Mouse (Mus musculus): Measurements from ENCODE around the gene Hand1. TPM values are rescaled to one million over a fixed set of nuclear protein-coding genes. Genes with fewer than 3 reads are reported as not detected.
A peak's percentile ranks its signal among the peaks of the same experiment; 100 is the strongest.

Hand1 gene
- polyA plus RNA-seq, 1 experiment, result not detected

DNA sequence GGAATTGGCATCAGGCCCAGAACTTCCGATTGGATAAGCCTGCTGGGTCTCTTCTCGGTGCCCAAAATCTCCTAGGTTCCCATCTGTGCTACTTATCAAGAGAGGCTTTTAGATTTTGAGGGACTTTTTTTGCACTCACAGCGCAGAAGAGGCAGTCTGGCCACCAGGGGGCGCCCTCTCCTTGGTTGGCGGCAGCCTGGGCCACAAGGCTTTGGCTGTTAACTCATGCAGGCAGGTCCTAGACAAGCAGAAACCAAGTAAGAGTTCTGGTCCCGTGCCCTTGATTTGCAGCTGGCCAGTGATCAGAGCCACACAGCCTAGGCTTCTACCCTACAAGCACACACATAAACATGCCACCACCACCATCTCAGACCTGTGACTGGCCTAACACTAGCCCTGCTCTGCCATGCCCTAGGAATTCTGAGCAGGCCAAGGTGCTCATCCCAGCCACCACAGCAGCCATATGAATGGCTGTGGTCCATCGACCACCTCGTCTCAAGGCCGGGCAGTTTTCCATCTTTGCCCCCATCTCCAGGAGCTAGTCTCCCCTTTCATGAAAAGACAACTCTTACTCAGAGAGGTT lies 12.5 kb downstream of the Hand1 start:
- Histone ChIP-seq H3K27ac (ENCODE audit: control insufficient read depth, insufficient read depth, low read depth, low read length, poor library complexity) (no peak overlapping the region), H3K4me1 (ENCODE audit: control insufficient read depth, insufficient read depth, low read length) (no peaks in the 10 kb centered on the region), H3K4me3 (replicated peaks; ENCODE audit: control insufficient read depth, low read depth, low read length) (no peak overlapping the region)
- 26% methylated on average over 9 of the region's 9 CpGs for WGBS
- TF ChIP-seq CTCF (IDR thresholded peaks at IDR 0.05; ENCODE audit: control insufficient read depth, insufficient read depth, low read length) (peak; percentile 85), POLR2A (IDR thresholded peaks at IDR 0.05; ENCODE audit: borderline replicate concordance, control insufficient read depth, low read depth, low read length) (peak; percentile 24; the same call in 1 of the 2 replicates)

- Histone ChIP-seq H3K27ac (ENCODE audit: control insufficient read depth, insufficient read depth, low read depth, low read length, poor library complexity) (no peak overlapping the region), H3K4me3 (replicated peaks; ENCODE audit: control insufficient read depth, low read depth, low read length) (no peak overlapping the region), H3K4me1 (ENCODE audit: control insufficient read depth, insufficient read depth, low read length) (no peaks in the 10 kb centered on the region)
- 83% methylated on average over 4 of the region's 4 CpGs for WGBS
- peak; percentile 34 for TF ChIP-seq CTCF (IDR thresholded peaks at IDR 0.05; ENCODE audit: control insufficient read depth, insufficient read depth, low read length)
- no peak for TF ChIP-seq POLR2A (IDR thresholded peaks at IDR 0.05; ENCODE audit: borderline replicate concordance, control insufficient read depth, low read depth, low read length)
Measured at GRCm38 (mm10) chr11:57818189-57818588, 14.4 kb downstream of the Hand1 start.

DNA sequence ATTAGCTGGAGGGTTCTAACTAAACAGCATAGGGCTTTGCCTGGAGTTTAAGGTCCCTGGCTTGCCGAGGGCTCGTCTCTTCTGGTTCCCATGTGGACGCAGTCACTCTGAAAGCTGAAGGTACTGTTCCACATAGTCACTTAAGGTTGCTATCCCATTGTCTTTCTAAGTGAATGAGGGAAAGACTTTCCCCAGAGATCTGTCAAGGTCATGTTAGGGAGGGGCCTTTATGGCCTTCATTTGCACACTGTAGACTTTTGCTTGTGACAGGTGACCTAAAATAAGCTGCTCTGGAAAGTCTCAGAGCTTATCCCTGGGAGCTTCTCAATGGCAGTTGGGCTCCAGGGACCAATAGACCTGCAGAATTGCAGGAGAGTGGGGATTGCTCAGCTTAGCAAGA lies 19.0 kb downstream of the Hand1 start:
- WGBS, result 81% methylated on average over 3 of the region's 3 CpGs
- Histone ChIP-seq H3K27ac (ENCODE audit: control insufficient read depth, insufficient read depth, low read depth, low read length, poor library complexity) (no peak overlapping the region), H3K4me3 (replicated peaks; ENCODE audit: control insufficient read depth, low read depth, low read length) (no peak overlapping the region), H3K4me1 (ENCODE audit: control insufficient read depth, insufficient read depth, low read length) (no peaks in the 10 kb centered on the region)
- TF ChIP-seq POLR2A (IDR thresholded peaks at IDR 0.05; ENCODE audit: borderline replicate concordance, control insufficient read depth, low read depth, low read length), result no peak
- TF ChIP-seq CTCF (IDR thresholded peaks at IDR 0.05; ENCODE audit: control insufficient read depth, insufficient read depth, low read length), result no peak

DNA sequence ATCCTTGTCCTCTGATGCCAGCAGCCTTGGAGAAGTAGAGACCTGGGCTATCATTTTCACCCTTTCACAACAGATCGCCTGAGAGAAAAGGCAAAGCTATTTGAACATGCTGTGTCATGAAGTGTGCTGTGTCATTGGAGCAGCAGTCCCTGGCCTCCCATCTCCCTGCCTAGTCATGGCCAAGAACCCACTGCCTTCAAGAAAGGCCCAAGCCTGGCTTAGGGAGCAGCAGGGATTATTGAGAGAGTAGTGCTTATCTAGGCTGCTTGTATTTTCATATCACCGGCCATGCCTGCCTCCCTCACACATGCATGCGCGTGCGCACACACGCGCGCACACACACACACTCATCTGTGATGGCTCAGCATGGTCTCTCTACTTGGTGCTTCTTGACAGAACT lies 20.4 kb downstream of the Hand1 start:
- H3K4me3 ChIP-seq (replicated peaks; ENCODE audit: control insufficient read depth, low read depth, low read length), result no peak overlapping the region
- H3K27ac ChIP-seq (ENCODE audit: control insufficient read depth, insufficient read depth, low read depth, low read length, poor library complexity), result no peak overlapping the region
- TF ChIP-seq POLR2A (IDR thresholded peaks at IDR 0.05; ENCODE audit: borderline replicate concordance, control insufficient read depth, low read depth, low read length), result no peak
- TF ChIP-seq CTCF (IDR thresholded peaks at IDR 0.05; ENCODE audit: control insufficient read depth, insufficient read depth, low read length), result no peak
- no peaks in the 10 kb centered on the region for H3K4me1 ChIP-seq (ENCODE audit: control insufficient read depth, insufficient read depth, low read length)
- whole genome bisulfite sequencing, result 83% methylated on average over 8 of the region's 8 CpGs

DNA sequence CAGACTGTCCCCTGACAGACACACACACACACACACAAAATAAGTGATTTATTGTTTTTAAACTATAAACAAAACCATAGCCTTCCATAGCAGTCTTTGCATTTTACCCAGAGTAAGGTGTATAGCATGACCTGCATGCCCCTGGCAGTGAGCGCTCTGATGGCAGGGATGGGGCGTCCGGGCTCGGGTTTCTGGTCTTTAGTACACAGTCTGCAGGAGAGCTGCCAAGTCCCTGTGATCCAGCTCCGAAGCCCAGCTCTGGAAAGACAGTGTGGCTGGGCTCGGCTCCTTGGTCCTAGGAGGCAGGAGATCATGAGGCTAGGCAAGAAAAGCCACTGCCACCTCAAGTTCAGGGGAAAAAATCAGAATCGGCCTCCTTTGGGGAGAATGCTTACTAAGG lies 21.6 kb downstream of the Hand1 start:
- TF ChIP-seq POLR2A (IDR thresholded peaks at IDR 0.05; ENCODE audit: borderline replicate concordance, control insufficient read depth, low read depth, low read length) (no peak), CTCF (IDR thresholded peaks at IDR 0.05; ENCODE audit: control insufficient read depth, insufficient read depth, low read length) (no peak)
- 83% methylated on average over 7 of the region's 7 CpGs for WGBS
- no peak overlapping the region for H3K27ac ChIP-seq (ENCODE audit: control insufficient read depth, insufficient read depth, low read depth, low read length, poor library complexity)
- no peak overlapping the region for H3K4me3 ChIP-seq (replicated peaks; ENCODE audit: control insufficient read depth, low read depth, low read length)
- no peaks in the 10 kb centered on the region for H3K4me1 ChIP-seq (ENCODE audit: control insufficient read depth, insufficient read depth, low read length)

- no peak overlapping the region for H3K27ac ChIP-seq (ENCODE audit: control insufficient read depth, insufficient read depth, low read depth, low read length, poor library complexity)
- no peak overlapping the region for H3K4me3 ChIP-seq (replicated peaks; ENCODE audit: control insufficient read depth, low read depth, low read length)
- TF ChIP-seq POLR2A (IDR thresholded peaks at IDR 0.05; ENCODE audit: borderline replicate concordance, control insufficient read depth, low read depth, low read length) (no peak), CTCF (IDR thresholded peaks at IDR 0.05; ENCODE audit: control insufficient read depth, insufficient read depth, low read length) (no peak)
- no peaks in the 10 kb centered on the region for H3K4me1 ChIP-seq (ENCODE audit: control insufficient read depth, insufficient read depth, low read length)
- WGBS, result 86% methylated on average over 8 of the region's 8 CpGs
Measured at GRCm38 (mm10) chr11:57809732-57810098, 22.9 kb downstream of the Hand1 start.

DNA sequence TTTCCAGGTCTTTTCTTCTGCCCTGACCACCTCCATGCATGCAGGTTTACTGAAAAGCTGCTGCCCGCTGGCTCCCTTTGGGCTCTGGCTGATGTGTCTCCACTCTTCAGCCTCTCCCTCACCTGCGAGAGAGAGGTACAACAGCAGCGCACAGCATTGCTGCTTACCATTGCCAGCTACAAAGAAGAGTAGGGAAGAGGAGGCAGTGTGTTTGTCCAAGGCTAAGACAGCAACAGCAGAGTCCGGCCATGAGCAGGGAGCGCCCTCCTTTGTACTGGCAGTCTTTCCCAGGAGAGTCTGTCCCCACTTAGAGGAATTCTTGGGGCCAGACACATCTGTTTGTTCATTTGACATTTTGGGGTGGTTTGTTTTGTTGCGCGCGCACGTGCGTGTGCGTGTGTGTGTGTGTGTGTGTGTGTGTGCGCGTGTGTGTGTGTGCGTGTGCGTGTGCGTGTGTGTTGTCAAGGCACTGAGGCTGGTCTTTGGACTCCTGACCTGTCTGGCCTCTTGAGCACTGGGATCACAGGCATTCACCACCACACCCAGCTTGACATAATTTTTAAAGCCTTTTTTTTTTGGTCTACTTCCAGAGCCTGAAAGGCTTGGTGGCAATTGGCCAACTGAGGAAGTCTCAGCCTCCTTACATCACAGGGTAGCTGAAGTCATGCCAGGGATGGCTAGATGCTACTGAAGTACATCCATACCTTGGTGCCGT lies 23.4 kb downstream of the Hand1 start:
- Histone ChIP-seq H3K4me3 (replicated peaks; ENCODE audit: control insufficient read depth, low read depth, low read length) (no peak overlapping the region), H3K4me1 (ENCODE audit: control insufficient read depth, insufficient read depth, low read length) (no peaks in the 10 kb centered on the region), H3K27ac (ENCODE audit: control insufficient read depth, insufficient read depth, low read depth, low read length, poor library complexity) (no peak overlapping the region)
- TF ChIP-seq CTCF (IDR thresholded peaks at IDR 0.05; ENCODE audit: control insufficient read depth, insufficient read depth, low read length) (no peak), POLR2A (IDR thresholded peaks at IDR 0.05; ENCODE audit: borderline replicate concordance, control insufficient read depth, low read depth, low read length) (no peak)
- WGBS, result 93% methylated on average over 17 of the region's 17 CpGs

DNA sequence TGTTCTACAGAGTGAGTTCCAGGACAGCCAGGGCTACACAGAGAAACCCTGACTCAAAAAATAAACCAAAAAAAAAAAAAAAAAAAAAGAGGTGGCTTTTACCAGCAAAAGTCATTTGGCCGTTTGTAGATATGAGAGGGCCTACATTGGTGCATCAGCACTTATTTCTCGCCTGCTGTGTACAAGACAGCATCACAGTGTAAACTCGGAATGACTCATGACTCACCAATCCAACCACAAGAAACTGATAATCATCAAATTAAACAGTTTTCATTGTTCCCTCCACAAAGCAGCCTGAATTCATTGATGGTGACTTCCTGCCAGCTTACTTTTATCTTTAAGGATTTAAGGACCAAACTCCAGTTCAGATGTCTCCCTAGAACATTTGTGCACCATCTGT lies 27.6 kb downstream of the Hand1 start:
- H3K4me1 ChIP-seq (ENCODE audit: control insufficient read depth, insufficient read depth, low read length), result no peaks in the 10 kb centered on the region; the same call in 1 of the 2 replicates
- TF ChIP-seq POLR2A (IDR thresholded peaks at IDR 0.05; ENCODE audit: borderline replicate concordance, control insufficient read depth, low read depth, low read length) (no peak), CTCF (IDR thresholded peaks at IDR 0.05; ENCODE audit: control insufficient read depth, insufficient read depth, low read length) (no peak)
- H3K4me3 ChIP-seq (replicated peaks; ENCODE audit: control insufficient read depth, low read depth, low read length), result no peak overlapping the region
- no peak overlapping the region for H3K27ac ChIP-seq (ENCODE audit: control insufficient read depth, insufficient read depth, low read depth, low read length, poor library complexity)
- WGBS, result 63% methylated on average over 3 of the region's 3 CpGs

All from bone marrow, adult 2 months (tissue).